Mouse (Mus musculus): ENCODE results near the gene B3gat1. TPM values are rescaled to one million over a fixed set of nuclear protein-coding genes. Genes with fewer than 3 reads are reported as not detected.

The B3gat1 gene
- 11.3 and 13.5 TPM in 2 replicates for polyA plus RNA-seq (2016; fragmentation: Nextera tagmentation; extraction: Ambion mirVana)

DNA sequence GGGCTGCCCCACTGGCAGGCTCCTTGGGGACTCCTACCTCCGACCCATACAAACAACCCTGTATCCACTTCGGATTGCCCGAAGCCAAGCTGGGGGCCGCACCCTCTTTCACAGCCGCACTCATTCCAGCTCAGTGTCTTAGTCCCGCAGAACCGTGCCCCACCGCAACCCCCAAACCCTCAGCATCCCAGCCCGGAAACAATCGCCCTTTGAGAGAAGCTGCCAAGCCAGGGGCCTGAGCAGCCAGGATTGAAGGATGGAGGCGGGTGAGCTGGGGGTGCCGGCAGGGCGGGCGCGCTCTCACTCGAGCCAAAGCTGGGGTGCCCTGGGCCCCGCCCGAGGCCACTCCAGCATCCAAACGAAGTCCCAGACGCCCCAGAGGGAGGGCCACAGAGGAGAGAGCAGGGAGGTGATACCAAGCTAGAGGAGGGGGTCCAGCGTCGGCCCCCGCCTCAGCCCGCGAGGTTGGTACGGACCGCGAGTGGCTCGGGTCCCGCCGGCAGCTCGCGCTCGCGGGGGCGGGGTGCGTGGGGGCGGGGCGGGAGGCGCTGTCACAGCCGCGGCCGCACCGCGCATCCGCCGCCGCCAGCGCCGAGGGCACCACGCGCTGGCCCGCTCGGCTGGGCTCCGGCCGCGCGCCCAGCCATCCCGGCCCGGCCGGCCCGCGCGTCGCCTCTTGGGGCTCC lies at the start of gene B3gat1:
B3gat1 (plus strand) TSS at position 523 of the 686 bp plus-strand sequence.
- Histone ChIP-seq H3K27ac (peak within 1 kb of the TSS; percentile 63), H3K4me2 (peak within 1 kb of the TSS; percentile 87), H3K4me3 (replicated peaks) (peak within 1 kb of the TSS; percentile 84), H3K9me3 (no peaks in the 10 kb centered on the region), H3K9ac (peak within 1 kb of the TSS; percentile 88), H3K36me3 (replicated peaks) (no peaks in the 10 kb centered on the region), H3K27me3 (peaks cover 22% of the 10 kb centered on the region), H3K4me1 (peaks cover 28% of the 10 kb centered on the region)
- ATAC-seq (ENCODE audit: low FRiP score): peak; percentile 93
- 1% methylated on average over 41 of the region's 65 CpGs for WGBS

DNA sequence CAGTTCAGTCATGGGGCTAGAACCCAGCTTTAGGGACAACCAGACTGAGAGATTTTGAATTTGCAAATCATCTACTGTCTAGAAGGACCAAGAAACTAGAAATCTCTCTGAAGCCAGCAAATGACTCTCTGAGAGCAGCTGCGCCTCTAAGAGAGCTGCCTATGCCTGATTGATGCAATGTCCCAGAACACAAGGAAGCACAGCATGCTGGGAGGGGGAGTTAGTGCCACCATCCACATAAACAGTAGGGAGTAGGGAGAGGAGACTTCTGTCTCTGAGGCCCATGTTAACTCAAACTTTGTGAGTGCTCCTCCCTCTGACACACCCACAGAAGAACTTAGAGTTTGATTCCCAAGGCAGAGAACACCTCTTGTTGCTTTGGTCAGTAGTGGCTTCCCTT lies 44.4 kb upstream of the B3gat1 start:
- Histone ChIP-seq H3K4me2 (no peak overlapping the region), H3K27me3 (no peaks in the 10 kb centered on the region), H3K4me3 (replicated peaks) (no peak overlapping the region), H3K4me1 (peaks cover 9% of the 10 kb centered on the region; the same call in 1 of the 2 replicates), H3K9me3 (no peaks in the 10 kb centered on the region), H3K9ac (no peak overlapping the region), H3K27ac (no peak overlapping the region), H3K36me3 (replicated peaks) (no peaks in the 10 kb centered on the region)
- ATAC-seq (ENCODE audit: low FRiP score): no peak
- WGBS: 80% methylated on average over 1 of the region's 1 CpGs

DNA sequence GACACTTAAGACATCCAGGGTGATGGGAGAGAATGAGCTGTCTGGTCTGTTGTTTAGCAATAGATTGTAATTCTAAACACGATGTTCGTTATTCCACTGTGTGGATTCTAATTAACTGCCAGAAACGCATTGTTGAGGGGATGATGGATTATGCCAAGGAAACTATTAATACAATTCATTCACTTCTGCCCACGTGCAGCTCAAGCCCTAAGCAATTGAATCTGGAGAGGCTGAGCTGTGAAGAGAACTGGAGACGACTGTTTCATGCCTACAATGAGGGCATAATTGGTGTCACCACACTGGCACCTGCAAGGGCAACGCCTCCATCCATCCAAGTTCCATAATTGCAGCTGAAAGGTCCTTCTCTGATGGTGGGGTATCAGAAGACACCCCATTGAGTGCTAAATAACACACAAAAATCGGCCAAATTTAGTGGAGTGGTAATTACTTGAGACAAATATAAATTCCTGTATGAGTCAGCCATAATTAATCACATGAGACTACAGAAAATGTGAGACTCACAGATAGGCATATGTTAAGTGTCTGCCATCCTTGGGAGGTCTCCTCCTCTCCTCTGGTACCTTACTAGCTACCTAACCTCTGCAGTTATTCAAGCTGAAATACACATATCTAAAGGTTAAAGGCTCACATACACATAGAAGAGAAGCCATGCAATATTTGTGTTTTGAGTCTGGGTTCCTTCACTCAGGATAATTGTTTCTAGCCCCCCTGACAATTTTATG lies 43.4 kb upstream of the B3gat1 start:
- peak; percentile 83 for ATAC-seq (ENCODE audit: low FRiP score)

DNA sequence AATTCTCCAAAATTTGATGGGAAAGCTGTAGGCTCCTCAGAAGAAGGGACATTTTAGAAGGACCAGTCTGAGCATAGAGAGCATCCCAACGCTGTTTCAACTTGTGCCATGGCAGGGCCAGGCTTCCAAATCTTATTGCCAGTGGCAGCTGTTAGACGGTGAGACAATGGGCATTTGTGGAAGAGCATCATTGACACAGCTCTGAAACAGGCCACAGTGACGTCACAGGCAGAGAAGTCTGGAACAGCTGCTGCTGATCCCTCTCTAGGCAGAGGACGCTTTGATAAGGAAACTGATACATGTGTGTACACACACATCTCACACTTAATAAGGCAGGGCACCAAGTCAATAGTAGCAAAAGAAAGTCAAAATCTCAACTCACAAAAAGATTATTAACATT lies 40.9 kb upstream of the B3gat1 start:
- WGBS: 74% methylated on average over 4 of the region's 4 CpGs
- H3K4me2 ChIP-seq: no peak overlapping the region
- no peak for ATAC-seq (ENCODE audit: low FRiP score)

More for the DNA sequence above, 43.4 kb upstream of the B3gat1 start:
- H3K36me3 ChIP-seq (replicated peaks): no peaks in the 10 kb centered on the region
- H3K4me3 ChIP-seq (replicated peaks): no peak overlapping the region
- WGBS: 20% methylated on average over 7 of the region's 7 CpGs
- H3K27me3 ChIP-seq: no peaks in the 10 kb centered on the region
- no peak overlapping the region for H3K27ac ChIP-seq
- no peak overlapping the region for H3K9ac ChIP-seq
- peaks cover 9% of the 10 kb centered on the region; the same call in 1 of the 2 replicates for H3K4me1 ChIP-seq
- H3K9me3 ChIP-seq: no peaks in the 10 kb centered on the region
- H3K4me2 ChIP-seq: no peak overlapping the region

DNA sequence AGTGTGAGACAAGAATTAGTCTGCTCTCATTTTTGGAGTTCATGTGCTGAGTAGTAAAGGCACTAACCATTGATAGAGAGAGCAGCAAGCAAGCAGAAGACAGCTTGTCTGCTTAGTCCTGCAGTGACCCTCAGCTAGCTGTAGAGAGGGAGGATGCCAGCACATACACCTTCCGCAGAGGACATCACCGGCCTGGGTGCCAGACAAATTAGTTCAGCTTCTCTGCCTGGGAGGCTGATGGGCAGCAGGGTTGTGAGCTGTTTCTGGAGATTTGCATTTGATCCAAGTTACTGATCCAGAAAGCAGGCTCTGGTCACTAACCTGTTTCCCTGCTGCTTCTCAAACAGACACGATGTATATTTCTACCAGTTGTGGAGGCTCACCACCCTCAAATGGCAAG lies 38.9 kb upstream of the B3gat1 start:
- 90% methylated on average over 3 of the region's 3 CpGs for WGBS

More for the DNA sequence above, 40.9 kb upstream of the B3gat1 start:
- H3K4me1 ChIP-seq: peaks cover 9% of the 10 kb centered on the region; the same call in 1 of the 2 replicates
- H3K36me3 ChIP-seq (replicated peaks): no peaks in the 10 kb centered on the region
- no peak overlapping the region for H3K9ac ChIP-seq
- no peaks in the 10 kb centered on the region for H3K27me3 ChIP-seq
- no peaks in the 10 kb centered on the region for H3K9me3 ChIP-seq
- H3K27ac ChIP-seq: no peak overlapping the region
- H3K4me3 ChIP-seq (replicated peaks): no peak overlapping the region

DNA sequence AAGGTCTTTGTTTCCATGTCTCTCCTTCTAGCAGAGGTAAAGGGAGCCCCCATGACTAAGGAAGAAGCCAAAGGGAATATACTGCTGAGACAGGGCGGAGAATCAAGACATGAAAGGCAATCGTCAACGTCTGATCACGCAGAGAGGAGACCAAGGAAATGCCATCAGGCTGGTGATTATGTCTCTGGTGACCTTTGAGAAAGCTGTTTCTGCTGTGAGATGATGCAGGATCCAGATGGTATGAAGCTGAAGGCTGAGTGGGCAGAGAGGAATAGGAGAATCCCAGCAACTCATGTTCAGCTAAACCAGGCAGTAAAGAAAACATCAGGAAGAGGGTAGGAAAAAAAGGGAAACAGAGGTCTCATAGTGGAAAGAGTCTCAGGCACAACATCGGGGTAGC lies 38.4 kb upstream of the B3gat1 start:
- H3K4me1 ChIP-seq: peaks cover 2% of the 10 kb centered on the region; the same call in 1 of the 2 replicates
- no peaks in the 10 kb centered on the region for H3K36me3 ChIP-seq (replicated peaks)

More for the DNA sequence above, 38.9 kb upstream of the B3gat1 start:
- Histone ChIP-seq H3K4me1 (peaks cover 5% of the 10 kb centered on the region; the same call in 1 of the 2 replicates), H3K4me2 (no peak overlapping the region), H3K4me3 (replicated peaks) (no peak overlapping the region), H3K27ac (no peak overlapping the region), H3K36me3 (replicated peaks) (no peaks in the 10 kb centered on the region), H3K9me3 (no peaks in the 10 kb centered on the region), H3K27me3 (no peaks in the 10 kb centered on the region), H3K9ac (no peak overlapping the region)
- ATAC-seq (ENCODE audit: low FRiP score): no peak

DNA sequence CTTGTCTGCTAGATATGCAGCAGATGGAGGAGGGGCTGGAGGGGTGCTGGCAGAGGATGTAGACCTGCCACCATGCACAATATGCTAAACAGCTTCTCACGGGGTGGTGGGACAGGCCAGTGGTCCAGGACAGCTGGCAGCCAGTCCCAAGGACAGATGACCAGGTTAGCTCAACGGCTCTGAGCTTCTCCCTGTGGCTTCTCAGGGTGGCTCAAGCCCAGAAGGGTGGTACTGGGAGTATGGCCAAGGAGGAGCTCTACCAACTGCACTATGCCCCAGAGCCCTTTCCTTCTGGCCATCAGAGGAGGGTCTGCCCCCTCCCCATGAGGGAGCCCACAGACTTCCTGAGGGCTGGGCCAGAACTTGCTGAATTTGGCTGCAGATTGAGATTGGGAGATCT lies 35.2 kb upstream of the B3gat1 start:
- ATAC-seq (ENCODE audit: low FRiP score): no peak
- 80% methylated on average over 2 of the region's 2 CpGs for WGBS
- Histone ChIP-seq H3K9ac (no peak overlapping the region), H3K27me3 (no peaks in the 10 kb centered on the region), H3K4me1 (no peaks in the 10 kb centered on the region), H3K4me3 (replicated peaks) (no peak overlapping the region), H3K27ac (no peak overlapping the region), H3K36me3 (replicated peaks) (no peaks in the 10 kb centered on the region), H3K9me3 (no peaks in the 10 kb centered on the region), H3K4me2 (no peak overlapping the region)

More for the DNA sequence above, 38.4 kb upstream of the B3gat1 start:
- WGBS: 79% methylated on average over 5 of the region's 5 CpGs
- Histone ChIP-seq H3K9me3 (no peaks in the 10 kb centered on the region), H3K9ac (no peak overlapping the region), H3K4me2 (no peak overlapping the region), H3K27me3 (no peaks in the 10 kb centered on the region), H3K27ac (no peak overlapping the region), H3K4me3 (replicated peaks) (no peak overlapping the region)
- no peak for ATAC-seq (ENCODE audit: low FRiP score)

DNA sequence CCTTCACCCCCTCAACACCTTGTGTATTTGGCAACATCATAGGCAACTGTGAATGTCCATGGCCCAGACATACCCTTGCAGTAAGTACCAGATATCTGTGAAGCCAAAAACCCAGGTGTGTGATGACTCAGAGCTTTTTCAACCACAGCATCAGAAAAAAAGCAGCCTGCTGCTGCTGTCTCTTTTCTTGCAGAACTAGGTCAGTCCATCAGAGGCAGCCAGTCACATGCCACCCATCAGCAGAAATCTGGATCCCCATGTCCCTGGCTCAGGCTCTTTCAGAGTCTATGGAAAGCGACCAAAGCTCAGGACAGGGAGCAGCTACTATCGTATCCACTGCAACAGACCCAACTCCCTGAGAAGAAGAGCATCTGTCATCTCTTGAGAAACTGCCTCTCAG lies 33.2 kb upstream of the B3gat1 start:
- H3K4me3 ChIP-seq (replicated peaks): no peak overlapping the region
- WGBS: 83% methylated on average over 2 of the region's 2 CpGs

DNA sequence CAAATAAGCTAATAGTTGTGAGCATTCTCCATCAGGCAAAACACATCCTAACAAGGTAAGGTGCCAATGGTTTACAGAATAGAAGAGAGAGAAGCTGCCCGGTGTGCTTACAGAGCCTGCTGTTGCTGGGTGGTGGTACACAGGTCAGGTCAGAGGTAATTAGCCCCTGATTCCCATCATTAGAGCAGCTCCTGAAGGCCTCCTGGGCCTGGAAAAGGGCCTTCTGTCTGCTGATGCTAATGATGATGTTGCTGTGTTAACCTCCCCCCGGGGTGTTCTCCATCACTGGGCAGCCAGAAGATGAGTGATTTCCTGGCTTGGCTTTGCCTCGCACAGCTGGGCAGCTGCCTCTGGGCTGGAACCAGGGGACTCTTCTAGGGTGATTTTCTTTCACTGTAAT lies 15.1 kb upstream of the B3gat1 start:
- 18% methylated on average over 3 of the region's 3 CpGs for WGBS
- Histone ChIP-seq H3K36me3 (replicated peaks) (no peaks in the 10 kb centered on the region), H3K4me3 (replicated peaks) (no peak overlapping the region), H3K4me1 (0 out of 2 replicates have a peak, but pooled peaks cover 3% of the 10 kb centered on the region), H3K9me3 (no peaks in the 10 kb centered on the region), H3K4me2 (no peak overlapping the region), H3K9ac (no peak overlapping the region), H3K27me3 (no peaks in the 10 kb centered on the region), H3K27ac (no peak overlapping the region)
- no peak for ATAC-seq (ENCODE audit: low FRiP score)

More for the DNA sequence above, 33.2 kb upstream of the B3gat1 start:
- ATAC-seq (ENCODE audit: low FRiP score): no peak
- no peak overlapping the region for H3K9ac ChIP-seq
- H3K9me3 ChIP-seq: no peaks in the 10 kb centered on the region
- H3K4me1 ChIP-seq: no peaks in the 10 kb centered on the region
- no peak overlapping the region for H3K4me2 ChIP-seq
- no peaks in the 10 kb centered on the region for H3K27me3 ChIP-seq
- H3K36me3 ChIP-seq (replicated peaks): no peaks in the 10 kb centered on the region
- no peak overlapping the region for H3K27ac ChIP-seq

DNA sequence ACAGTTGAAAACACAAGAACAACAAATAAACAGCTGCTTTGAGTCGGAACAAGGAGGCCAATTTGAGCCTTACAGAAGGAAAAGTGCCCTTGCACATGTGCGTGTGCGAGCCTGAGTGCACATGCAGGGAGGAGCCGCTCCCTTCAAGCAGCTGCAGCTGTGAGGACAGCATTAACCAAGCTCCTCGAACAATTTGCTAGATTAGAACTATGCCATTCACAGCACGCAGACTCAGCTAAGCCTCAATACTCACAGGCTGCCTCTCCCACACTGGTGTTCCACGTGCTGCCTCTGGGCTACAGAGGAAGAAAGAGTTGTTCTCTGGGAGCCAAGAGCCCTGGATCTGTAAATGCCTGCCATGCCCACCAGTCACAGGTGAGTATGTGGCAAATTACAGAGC lies 11.8 kb upstream of the B3gat1 start:
- Histone ChIP-seq H3K9ac (no peak overlapping the region), H3K4me1 (0 out of 2 replicates have a peak, but pooled peaks cover 3% of the 10 kb centered on the region), H3K4me2 (no peak overlapping the region), H3K27me3 (no peaks in the 10 kb centered on the region), H3K36me3 (replicated peaks) (no peaks in the 10 kb centered on the region), H3K4me3 (replicated peaks) (no peak overlapping the region), H3K27ac (no peak overlapping the region), H3K9me3 (no peaks in the 10 kb centered on the region)
- peak; percentile 65 for ATAC-seq (ENCODE audit: low FRiP score)
- 30% methylated on average over 7 of the region's 7 CpGs for WGBS

DNA sequence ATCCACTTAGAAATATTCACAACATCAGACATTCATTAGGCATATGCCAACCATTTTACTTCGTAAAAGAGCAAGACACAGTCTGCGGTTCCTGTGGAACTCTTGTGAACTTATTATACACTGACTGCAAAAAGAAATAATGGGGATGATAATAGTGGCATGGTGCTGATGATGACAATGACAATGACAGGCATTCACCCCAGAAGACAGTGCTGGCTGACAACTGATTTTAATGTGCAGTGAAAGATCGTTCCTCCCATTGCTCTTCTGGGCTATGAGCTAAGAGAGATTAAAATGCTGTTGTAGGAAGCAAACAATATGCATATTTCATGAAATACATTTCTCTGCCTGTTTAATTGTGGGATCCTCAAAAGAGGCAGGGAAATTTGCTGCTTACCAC lies 7.8 kb upstream of the B3gat1 start:
- 81% methylated on average over 3 of the region's 3 CpGs for WGBS
- Histone ChIP-seq H3K9ac (no peak overlapping the region), H3K9me3 (no peaks in the 10 kb centered on the region), H3K27ac (no peak overlapping the region), H3K27me3 (no peaks in the 10 kb centered on the region; the same call in 1 of the 2 replicates), H3K36me3 (replicated peaks) (no peaks in the 10 kb centered on the region), H3K4me1 (0 out of 2 replicates have a peak, but pooled peaks cover 3% of the 10 kb centered on the region), H3K4me3 (replicated peaks) (no peak overlapping the region), H3K4me2 (no peak overlapping the region)
- ATAC-seq (ENCODE audit: low FRiP score): no peak

DNA sequence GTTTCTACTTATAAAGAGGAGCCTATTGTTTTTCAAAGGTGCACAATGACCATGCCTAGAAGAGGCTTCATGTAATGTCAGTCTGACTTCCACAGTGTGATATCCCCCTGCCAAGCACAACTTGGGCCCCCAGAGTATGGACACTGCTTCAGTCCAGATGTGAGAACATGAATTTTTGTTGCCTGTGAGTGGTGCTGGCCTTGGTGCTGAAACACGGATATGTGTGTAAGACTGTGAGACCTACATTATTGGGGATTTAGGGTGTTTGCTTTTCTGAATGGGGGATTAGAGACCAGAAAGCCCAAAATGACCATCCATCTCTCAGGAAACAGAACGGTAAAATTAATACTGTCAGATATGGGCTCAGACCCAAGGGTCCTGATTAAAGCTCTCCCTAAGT lies 6.1 kb upstream of the B3gat1 start:
- H3K9me3 ChIP-seq: no peaks in the 10 kb centered on the region
- WGBS: 57% methylated on average over 2 of the region's 2 CpGs
- no peak overlapping the region for H3K4me3 ChIP-seq (replicated peaks)
- no peak overlapping the region for H3K9ac ChIP-seq
- H3K4me2 ChIP-seq: no peak overlapping the region
- no peaks in the 10 kb centered on the region for H3K36me3 ChIP-seq (replicated peaks)
- peaks cover 2% of the 10 kb centered on the region for H3K27me3 ChIP-seq
- no peak overlapping the region for H3K27ac ChIP-seq
- no peak for ATAC-seq (ENCODE audit: low FRiP score)
- no peaks in the 10 kb centered on the region for H3K4me1 ChIP-seq

All from forebrain, embryonic 12.5 days (tissue).